Mouse (Mus musculus) MEL (cell line): ENCODE measurements at regions not wholly inside any gene's neighbourhood (a gene's known extent, or its start where the extent isn't known, plus 50 kb on each side); places are given as distances from the start of the nearest gene placed in this dataset.

Source experiments
- MAX ChIP-seq: IDR thresholded peaks from 2 replicates; pipeline ENCODE4 v1.6.1; 2011; ENCODE audit warnings: low read length, improper control_type of control experiment
- NELFE ChIP-seq: IDR thresholded peaks from 2 replicates; pipeline ENCODE4 v1.6.1; 2011; ENCODE audit warnings: low read depth, low read length, improper control_type of control experiment
- POLR2A ChIP-seq, 2 experiments: IDR thresholded peaks; 2 replicates each; pipeline ENCODE4 v1.6.1; 2011 to 2012; ENCODE audit warnings: low read length in 2 of 2, mild to moderate bottlenecking in 2 of 2, control low read depth in 1 of 2, improper control_type of control experiment in 1 of 2, low read depth in 1 of 2, moderate library complexity in 1 of 2; ENCODE audit not compliant: control insufficient read depth in 1 of 2, insufficient read depth in 1 of 2, poor library complexity in 1 of 2
- RAD21 ChIP-seq: IDR thresholded peaks from 2 replicates; pipeline ENCODE4 v1.6.1; 2011; ENCODE audit warnings: mild to moderate bottlenecking, low read depth, low read length, improper control_type of control experiment
- TAL1 ChIP-seq: IDR thresholded peaks from 2 replicates; pipeline ENCODE4 v1.6.1; 2012; ENCODE audit warnings: mild to moderate bottlenecking, inconsistent platforms, low read length, moderate library complexity, mixed read lengths
- TCF12 ChIP-seq: IDR thresholded peaks from 2 replicates; pipeline ENCODE4 v1.6.1; 2014; ENCODE audit warnings: low read depth, mild to moderate bottlenecking, inconsistent platforms, low read length, improper control_type of control experiment, moderate library complexity

- TF ChIP-seq MAX (no peak), TAL1 (no peak), NELFE (no peak), RAD21 (peak; percentile 26), TCF12 (no peak), POLR2A (IDR thresholded peaks at IDR 0.05; ENCODE audit: control insufficient read depth in 1 of 2, insufficient read depth in 1 of 2, low read depth in 1 of 2, low read length in 2 of 2, poor library complexity in 1 of 2) (no peak)
Measured at GRCm38 (mm10) chr14:8935121-8935520, 269.1 kb upstream of the 4930452B06Rik start.
